Mouse (Mus musculus): ENCODE results near the gene Myadm. TPM values are rescaled to one million over a fixed set of nuclear protein-coding genes. Genes with fewer than 3 reads are reported as not detected.
"Not testable (repeated sequence)": the region's sequence is repeated elsewhere in the genome, so short reads cannot be mapped to it uniquely, and the experiment has no call there.

The Myadm gene
- total RNA-seq (2022), result 10 to 100 TPM; 57.2 to 68.4 (median 58.8) TPM

DNA sequence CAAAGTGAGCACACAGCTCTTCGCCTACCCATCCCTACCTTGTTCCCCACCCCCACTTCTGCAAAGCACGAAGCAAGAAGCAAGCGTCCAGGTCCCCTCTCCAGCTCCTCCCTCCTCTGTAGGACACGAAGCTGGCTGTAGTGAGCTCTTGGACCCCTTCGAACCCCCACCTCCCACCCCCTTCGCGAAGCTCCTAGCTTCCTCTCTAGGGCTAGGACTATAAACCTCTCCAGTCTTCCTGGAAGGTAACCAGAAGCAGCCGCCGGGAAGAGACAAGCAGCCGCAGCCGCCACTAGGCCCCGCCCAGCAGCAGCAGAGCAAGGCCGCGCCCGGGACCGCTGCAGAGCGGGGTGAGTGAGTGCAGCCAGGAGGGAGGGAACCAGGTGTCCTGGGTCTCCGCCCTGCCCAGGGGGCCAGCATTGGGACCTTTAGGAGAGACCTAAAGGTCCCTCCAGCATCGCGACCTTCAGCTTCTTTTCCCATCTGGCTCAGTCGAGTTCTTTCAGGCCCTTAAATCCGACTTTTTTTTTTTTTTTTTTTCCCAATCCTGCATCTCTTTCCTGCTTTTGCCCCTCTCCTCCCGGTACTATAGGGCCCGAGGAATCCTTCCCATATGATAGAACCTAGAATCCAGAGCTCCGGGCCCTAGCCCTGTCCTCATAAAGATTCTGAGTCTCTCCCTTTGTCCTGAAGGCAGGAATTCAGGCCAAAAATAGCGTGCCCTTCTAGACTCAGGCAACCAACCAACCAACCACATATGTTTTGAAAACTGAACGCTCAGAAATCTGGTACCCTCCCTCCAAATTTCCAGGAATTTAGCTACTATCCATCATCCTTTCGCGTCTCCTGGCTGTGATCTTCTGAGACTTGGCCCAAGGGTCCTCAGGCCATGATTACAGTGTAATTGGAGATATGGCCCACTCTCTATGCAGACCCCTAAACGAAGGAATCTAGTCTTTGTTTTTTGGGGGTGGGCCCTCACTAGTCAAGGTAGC lies at the start of gene Myadm, which contains the start of gene Prkcg:
Gene Myadm (plus strand): TSS at position 105 of the 995 bp plus-strand sequence.
Gene Prkcg (plus strand): TSS at position 204 of the 995 bp plus-strand sequence.
- peak in 1 of 2 experiments; percentile 70 for DNase-seq (ENCODE audit: low spot score in 2 of 2)

DNA sequence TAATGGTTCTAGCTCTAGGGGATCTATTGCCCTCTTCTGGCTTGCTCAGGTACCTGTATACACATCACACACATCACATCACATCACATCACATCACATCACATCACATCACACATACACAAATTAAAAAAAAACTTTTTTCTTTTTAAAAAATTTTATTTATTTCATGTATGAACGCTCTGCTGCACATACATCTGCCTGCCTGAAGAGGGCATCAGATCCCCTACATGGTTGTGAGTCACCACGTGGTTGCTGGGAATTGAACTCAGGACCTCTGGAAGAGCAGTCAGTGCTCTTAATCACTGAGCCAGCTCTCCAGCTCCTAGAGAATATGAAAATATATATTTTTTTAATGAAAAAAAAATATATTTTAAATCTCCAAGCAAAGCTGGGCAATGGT lies 49.7 kb upstream of the Myadm start:
- DNase-seq (ENCODE audit: low spot score in 2 of 2), result no peak

DNA sequence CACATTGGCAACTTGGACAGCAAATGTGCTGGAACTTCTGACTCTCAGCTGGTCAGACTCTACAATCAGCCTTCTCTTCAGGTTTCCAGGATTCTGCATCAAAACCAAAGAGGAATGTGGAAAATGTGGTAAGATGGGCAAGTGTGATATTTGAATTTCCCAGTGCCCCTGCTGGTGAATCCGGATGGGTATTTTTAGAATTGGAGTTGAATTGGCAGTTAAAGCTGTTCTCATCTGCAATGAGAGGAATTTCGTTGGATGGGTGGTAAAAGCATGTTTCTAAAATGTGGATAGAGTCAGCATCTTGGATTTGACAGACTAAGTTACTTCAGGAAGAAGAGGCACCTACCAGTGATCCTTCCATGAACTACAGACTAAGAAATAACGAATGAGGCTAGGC lies 28.2 kb upstream of the Myadm start:
- no peak for DNase-seq (ENCODE audit: low spot score in 2 of 2)

DNA sequence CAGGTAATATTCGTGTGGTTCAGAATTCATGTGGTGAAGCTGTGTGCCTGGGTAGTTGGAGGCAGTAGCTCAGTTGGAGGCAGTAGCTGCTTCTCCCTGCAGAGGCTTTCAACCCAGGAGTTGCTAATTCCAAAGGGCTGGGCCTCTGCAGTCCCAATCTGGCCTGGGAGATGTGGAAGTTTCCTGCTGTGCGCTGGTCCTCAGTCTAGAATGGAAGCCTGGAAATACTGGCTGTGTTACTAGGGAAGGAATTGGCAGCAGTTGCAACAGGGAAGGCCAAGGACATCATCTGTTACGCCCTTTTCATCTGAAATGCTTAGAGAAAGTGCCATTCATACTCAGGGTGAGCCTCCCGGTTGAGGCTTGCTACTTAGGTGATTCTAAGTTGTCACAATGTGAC lies 27.4 kb upstream of the Myadm start:
- DNase-seq (ENCODE audit: low spot score in 2 of 2), result no peak

DNA sequence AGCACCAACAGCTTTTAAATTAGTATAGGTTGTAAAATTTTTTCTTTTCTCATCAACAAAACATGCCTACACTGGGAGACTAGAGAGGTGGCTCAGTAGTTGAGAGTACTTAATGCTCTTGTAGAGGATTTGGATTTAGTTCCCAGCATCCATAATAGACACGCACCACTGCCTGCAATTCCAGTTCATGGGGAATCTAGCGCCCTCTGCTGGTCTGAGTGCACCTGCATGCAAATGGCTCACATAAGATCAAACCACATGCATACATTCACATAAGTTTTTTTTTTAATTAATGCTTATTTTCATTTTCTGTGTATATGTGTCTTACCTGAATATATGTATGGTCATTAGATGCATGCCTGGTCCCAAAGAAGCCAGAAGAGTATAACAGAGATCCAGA lies 26.1 kb upstream of the Myadm start:
- DNase-seq (ENCODE audit: low spot score in 2 of 2), result no peak

DNA sequence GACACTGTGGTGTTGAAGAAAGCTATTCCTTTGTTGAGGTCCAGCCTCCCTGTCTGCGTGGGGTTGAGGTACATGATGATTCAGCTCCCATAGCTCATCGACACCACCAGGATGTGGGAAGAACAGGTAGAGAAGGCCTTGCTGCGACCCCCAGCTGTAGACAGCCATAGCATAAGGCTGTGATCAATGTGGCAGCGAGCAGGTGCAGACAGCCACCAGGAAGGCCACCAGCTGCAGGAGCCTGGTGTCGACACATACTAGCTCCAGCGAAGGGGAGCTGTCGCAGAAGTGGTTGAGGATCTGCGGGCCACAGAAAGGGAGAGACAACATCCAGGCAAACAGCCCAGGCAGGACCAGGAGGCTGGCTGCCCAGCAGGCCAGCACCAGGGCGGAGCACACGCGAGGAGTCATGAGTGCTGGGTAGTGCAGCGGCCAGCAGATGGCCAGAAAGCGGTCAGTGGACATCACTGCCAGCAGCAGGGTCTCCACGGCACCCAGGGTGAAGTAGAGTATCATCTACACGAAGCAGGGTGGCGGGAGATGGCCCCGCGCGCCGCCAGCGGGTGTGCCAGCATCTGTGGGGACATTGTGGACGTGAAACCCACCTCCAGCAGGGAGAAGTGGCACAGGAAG lies 24.4 kb upstream of the Myadm start:
- DNase-seq (ENCODE audit: low spot score in 2 of 2), result no peak

DNA sequence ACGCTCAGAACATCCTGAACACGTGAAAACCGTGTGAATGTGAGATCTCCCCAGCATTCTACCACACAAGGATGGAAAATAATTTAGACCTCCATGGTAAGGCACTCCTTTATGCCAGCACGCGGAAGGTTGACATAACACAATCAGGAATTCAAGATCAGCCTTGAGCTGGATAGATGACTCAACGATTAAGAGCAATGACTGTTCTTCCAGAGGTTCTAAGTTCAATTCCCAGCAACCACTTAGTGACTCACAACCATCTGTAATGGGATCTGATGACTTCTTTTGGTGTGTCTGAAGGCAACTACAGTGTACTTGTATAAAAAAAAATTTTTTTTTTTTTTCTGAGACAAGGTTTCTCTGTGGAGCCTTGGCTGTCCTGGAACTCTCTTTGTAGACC lies 23.6 kb upstream of the Myadm start:
- no peak for DNase-seq (ENCODE audit: low spot score in 2 of 2)

DNA sequence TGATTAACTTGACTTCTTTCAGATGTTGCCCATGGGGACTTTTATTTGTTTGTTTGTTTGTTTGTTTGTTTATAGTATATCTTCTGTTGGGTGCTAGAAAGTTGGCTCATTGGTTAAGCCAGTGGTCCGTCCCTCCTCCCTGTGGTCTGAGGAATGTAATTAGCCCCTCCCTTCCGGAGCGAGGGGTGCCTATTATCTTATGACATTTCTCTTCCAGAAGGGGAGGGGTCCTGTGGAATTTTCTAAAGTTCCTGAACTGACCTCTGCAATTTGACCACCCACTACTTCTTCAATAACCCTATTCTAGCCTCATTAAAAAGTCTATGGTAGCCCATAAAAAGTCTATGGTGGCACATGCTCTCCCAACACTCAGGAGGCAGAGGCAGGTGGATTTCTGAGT lies 21.6 kb upstream of the Myadm start:
- no peak for DNase-seq (ENCODE audit: low spot score in 2 of 2)

DNA sequence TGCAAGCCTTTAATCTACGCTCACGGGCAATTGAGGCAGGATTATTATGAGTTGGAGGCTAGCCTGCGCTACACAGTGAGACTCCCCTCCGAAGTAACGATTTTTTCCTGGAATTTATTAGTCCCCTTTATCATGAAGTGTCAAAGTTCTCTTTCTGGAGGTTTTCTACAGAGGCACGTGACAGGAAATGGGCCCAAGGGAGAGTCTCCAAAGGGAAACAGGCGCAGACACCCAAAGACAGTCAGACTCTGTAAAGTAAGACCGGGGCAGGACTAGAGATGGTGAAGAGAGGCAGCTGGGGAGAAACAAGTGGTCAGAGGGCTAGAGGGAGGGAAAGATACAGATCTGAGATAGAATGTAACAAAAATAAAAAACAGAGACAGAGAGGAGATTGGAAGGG lies 21.0 kb upstream of the Myadm start:
- no peak for DNase-seq (ENCODE audit: low spot score in 2 of 2)

DNA sequence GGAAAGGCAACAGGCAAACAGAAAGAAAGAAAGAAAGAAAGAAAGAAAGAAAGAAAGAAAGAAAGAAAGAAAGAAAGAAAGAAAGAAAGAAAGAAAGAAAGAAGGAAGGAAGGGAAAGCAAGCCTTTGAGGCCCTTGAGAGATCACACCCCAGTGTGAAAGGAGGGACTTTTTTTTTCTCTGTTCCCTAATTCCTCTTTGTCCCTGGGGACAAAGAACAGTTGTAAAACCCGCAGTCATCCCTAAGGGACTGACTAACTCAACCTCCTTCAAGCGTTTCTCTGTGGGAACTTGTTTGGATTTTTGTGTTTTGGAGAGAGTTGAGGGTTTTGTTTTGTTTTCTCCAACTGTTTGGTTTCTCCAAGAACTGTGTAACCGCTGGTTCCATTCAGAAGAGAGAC lies 20.6 kb upstream of the Myadm start:
- no peak for DNase-seq (ENCODE audit: low spot score in 2 of 2)

DNA sequence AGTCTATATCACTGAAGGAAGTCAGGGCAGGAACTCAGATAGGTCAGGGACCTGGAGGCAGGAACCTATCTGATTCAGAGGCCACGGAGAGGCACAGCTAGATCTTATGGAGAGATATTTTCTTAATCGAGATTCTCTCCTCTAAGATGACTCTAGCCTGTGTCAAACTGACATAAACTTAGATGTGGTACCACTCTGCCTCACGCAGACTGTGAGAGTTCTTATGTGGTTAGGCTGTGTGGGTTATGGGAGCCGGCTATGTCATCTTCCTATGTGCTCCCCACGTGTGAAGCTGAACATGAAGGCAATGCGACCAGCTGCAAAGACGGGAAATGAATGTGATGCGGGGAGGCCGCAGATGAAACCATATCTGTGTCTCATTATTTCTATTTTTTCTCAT lies 16.7 kb upstream of the Myadm start:
- DNase-seq (ENCODE audit: low spot score in 2 of 2), result no peak

DNA sequence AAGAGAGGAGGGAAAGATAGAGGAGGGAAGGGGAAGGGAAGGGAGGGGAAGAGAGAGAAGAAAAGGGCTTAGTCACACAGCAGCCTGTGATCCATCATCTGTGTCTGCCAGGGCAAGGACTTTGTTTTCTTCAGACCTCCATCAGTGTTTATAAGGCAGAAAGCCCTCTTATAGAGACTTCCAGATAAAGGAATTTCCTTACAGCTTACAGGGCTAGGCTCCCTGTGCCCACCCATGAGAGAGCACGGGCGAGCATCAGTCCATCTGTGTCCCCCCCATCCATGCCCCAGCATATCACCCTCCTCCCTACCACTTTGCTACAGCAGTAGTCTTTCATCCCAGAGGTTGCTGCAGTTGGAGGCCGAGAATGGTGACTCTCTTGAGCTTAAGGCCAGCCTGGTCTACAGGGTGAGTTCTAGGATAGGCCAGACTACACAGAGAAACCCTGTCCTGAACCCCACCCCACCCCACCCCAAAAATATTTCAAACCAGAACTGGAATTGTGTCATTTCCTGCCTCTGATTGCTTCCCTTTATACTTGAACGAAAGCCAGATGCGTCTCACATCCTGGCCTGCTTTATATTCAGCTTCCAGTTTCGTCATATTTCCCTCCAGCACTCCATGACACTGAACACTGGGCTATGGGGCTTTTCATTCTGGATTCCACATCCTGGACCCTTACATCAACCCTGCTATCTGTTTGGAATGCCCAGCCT lies 13.3 kb upstream of the Myadm start:
- no peak for DNase-seq (ENCODE audit: low spot score in 2 of 2)

DNA sequence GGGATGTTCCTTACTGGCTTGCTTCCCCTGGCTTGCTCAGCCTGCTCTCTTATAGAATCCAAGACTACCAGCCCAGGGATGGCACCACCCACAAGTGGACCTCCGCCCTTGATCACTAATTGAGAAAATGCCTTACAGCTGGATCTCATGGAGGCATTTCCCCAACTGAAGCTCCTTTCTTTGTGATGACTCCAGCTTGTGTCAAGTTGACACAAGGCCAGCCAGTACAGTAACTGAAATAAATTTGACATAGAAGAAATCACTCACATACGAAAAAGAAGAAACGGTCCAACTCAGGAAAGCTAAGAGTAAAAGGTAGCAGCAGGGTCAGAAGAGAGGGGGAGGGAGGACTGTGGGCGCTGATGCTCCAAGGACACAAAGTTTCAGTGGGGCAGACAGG lies 12.1 kb upstream of the Myadm start:
- not testable (repeated sequence) for DNase-seq (ENCODE audit: low spot score in 2 of 2)

DNA sequence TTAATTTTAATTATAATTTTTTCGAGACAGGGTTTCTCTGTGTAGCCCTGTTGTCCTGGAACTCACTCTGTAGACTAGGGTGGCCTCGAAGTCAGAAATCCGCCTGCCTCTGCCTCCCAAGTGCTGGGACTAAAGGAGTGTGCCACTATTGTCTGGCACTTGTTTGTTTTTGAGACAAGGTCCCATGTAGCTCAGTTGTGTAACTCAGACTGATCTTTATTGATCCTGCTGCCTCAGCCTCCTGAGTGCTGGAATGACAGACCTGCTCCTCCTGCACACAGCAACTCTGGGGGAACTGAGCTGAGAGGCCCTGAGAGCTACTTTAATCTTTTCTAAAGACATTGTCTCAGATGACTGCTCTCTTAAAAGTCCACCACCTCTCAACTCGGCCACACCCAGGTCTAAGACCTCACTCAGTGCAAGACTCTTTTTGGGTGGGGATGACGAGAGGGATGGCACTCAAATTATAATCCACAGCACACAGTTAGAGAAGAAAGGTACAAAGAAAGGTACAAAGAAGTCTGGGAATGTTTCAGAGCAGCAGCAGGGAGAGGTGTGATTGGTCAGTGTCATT lies 8.7 kb upstream of the Myadm start:
- no peak for DNase-seq (ENCODE audit: low spot score in 2 of 2)

DNA sequence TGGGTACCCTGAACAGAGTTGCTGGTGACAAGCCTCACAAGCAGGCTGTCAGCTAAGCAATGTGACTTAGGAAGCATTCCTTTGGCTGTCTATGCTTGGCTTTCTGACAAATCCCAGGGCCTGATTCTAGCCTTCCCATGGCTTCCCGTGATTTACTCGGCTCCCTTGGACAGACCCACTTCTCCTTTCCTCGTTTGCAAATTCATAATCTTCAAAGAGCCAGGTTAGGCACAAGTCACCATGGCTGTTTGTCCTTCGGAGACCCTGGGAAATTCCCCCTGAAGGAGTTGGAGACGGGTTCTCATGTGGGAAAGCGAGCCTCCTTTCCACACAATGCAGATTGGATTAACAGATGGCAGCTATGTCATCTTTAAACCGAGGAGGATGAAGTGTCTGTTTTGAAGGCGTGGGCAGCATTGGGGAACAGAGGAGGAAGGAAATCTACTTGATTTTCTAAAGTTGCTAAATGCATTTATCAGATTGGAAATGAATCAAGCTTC lies 8.2 kb upstream of the Myadm start:
- DNase-seq (ENCODE audit: low spot score in 2 of 2), result peak in 1 of 2 experiments; percentile 49

DNA sequence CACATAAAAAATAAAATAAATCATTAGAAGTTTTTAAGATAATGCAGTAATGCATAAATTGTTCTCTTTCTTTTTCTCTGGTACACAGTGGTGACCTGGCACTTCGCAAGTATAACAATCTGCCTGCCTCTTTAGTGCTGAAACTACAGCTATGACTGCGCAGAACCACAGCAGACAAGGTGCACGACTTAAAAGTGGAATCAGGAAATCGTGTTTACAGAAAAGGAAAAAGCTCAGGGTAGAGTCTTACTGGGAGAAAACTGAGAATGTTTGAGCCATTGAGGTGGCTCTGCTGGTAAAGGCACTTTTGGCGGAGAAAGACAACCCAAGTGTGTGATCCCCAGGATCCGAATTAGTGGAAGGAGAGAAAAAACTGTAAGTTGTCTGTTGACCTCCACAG lies 7.1 kb upstream of the Myadm start:
- no peak for DNase-seq (ENCODE audit: low spot score in 2 of 2)

DNA sequence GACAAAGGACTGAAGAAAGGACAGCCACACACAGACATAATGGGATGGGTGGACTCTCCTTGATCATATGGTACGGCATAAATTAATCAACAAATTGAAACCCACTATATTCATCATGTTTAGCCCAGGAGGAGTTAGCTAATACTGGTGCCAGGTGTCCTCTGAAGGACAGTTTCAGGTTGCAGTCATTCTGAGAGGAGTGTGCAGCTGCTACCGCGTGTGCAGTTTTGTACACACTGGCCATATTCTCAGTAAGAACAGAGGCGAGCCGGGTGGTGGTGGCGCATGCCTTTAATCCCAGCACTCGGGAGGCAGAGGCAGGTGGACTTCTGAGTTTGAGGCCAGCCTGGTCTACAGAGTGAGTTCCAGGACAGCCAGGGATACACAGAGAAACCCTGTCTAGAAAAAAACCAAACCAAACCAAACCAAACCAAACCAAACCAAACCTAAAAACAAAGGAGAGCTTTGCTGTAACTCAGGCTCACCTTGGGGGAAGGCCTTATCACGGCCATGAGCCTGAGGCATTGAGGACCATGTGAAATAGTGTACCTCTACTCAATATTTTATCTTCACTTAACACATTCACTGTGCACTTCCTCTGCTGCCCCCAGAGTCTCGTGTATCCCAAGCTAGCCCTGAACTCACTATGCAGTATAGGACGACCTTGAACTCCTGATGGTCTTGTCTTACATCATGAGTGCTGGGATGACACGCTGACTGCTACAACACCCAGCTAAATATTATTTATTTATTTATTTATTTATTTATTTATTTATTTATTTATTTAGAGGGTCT lies 5.6 kb upstream of the Myadm start:
- DNase-seq (ENCODE audit: low spot score in 2 of 2), result no peak

DNA sequence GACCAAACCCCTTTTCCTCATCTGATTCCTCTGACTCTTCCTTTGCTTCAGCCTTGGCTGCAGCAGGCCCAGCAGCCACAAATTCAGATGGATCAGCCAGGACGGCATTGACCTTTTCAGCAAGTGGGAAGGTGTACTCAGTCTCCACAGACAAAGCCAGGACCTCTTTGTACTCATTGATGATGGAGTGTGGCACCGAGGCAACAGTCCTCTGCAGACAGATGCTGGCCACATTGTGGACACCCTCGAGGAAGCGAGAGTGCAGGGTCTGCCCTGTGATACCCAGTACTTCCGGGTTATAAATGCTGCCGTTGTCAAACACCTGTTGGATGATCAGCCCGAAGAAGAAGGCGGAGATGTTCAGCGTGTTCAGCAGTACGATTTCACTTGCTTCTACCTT lies 4.3 kb upstream of the Myadm start:
- no peak for DNase-seq (ENCODE audit: low spot score in 2 of 2)

DNA sequence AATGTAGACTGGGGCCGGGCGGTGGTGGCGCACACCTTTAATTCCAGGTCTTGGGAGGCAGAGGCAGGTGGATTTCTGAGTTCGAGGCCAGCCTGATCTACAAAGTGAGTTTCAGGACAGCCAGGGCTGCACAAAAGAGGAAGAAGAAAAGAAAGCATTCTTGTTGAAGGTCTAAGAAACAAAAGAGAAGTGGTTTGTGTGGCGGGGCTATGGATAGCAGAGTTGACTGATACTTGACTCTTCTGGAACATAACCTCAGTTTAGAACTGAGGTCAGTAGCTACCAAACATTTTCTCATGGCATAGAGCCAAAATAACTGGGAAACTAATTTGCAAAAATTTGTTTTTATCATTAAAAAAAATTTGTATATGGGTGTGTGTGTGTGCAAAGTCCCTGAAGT lies 2.8 kb upstream of the Myadm start:
- no peak for DNase-seq (ENCODE audit: low spot score in 2 of 2)

DNA sequence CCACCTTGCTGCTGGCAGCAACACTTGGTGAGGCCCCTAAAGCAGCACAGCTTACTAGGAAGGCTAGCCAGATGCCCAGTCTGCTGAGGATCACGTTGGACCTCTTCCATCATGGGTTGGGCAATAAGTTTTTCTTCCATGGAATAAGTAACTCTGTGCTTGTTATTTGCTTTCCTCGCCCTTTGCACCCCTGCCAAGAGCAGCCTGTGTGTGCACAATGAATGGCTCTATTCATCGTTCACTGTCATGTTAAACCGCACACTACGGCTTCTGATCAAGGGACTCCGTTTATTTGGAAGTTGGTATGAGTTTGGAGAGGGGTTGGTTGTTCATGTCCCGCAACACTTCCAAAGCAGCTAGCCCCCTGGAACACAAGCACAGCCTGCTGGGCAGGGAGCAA lies 1.7 kb upstream of the Myadm start:
- DNase-seq (ENCODE audit: low spot score in 2 of 2), result no peak

Measured in layer of hippocampus, adult 8-10 months (tissue).